Mouse (Mus musculus) myocyte (in vitro differentiated cells): ENCODE results near the gene Eif3g.

Source experiments
- MYOG ChIP-seq, 3 experiments: IDR thresholded peaks; one replicate each; pipeline ENCODE4 v1.6.1; 2011; ENCODE audit warnings: control low read depth in 2 of 3, low read depth in 2 of 3, mild to moderate bottlenecking in 2 of 3; ENCODE audit not compliant: insufficient read length in 2 of 3, control insufficient read depth in 1 of 3, insufficient read depth in 1 of 3
- POLR2A ChIP-seq: IDR thresholded peaks from one replicate; pipeline ENCODE4 v1.6.1; 2011; ENCODE audit warnings: low read depth, mild to moderate bottlenecking, control low read depth, moderate library complexity; ENCODE audit not compliant: insufficient read length

DNA sequence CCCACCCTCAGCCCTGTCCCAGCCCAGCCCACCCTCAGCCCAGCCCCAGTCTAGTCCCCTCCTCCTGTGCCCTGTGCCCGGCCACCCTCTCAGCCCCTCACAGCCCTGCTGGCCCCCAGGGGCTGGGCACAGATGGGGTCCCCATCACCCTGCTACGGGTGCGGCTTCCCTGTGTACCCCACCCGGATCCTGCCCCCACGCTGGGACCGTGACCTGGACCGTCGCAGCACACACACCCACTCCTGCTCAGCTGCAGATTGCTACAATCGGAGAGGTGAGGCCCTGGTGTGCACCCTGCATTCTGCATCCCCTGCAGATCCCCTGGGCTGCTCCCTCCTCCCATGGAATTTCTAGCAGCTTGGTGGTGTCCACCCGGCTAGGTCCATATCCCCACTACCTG, 25.4 kb downstream of the Eif3g start:
- TF ChIP-seq POLR2A: no peak
- no peak for TF ChIP-seq MYOG (IDR thresholded peaks at IDR 0.05; ENCODE audit: control insufficient read depth in 1 of 3, insufficient read depth in 1 of 3, insufficient read length in 2 of 3, low read depth in 2 of 3)
